Mouse (Mus musculus) midbrain, embryonic 14.5 days (tissue): ENCODE data around the gene Kcnn1. TPM values are rescaled to one million over a fixed set of nuclear protein-coding genes. Genes with fewer than 3 reads are reported as not detected.
A peak's percentile ranks its signal among the peaks of the same experiment; 100 is the strongest.

Source experiments
- ATAC-seq: fragments of 200-750 bp; cut with Nextera tagmentation; 2 replicates; pipeline ENCODE4 v1.8.0; 2017; ENCODE audit warnings: moderate number of reproducible peaks, moderate library complexity; ENCODE audit not compliant: low FRiP score, low TSS enrichment
- DNase-seq: peaks from one replicate; pipeline ENCODE4 v3.0.0-alpha.2; 2015
- H3K27ac ChIP-seq: fragments of 300-500 bp; sonication (generic); replicated peaks from 2 replicates; pipeline ENCODE4 v1.5.1; 2014; ENCODE audit warnings: mild to moderate bottlenecking, low read depth, low read length, moderate library complexity
- H3K27me3 ChIP-seq: fragments of 300-500 bp; sonication (generic); 2 replicates; pipeline ENCODE4 v1.6.1; 2014; ENCODE audit warnings: low read length, control low read depth, mixed read lengths; ENCODE audit not compliant: control insufficient read depth, insufficient read depth
- H3K36me3 ChIP-seq: fragments of 300-500 bp; sonication (generic); 2 replicates; pipeline ENCODE4 v1.6.1; 2014; ENCODE audit warnings: low read length, control low read depth; ENCODE audit not compliant: control insufficient read depth, insufficient read depth
- H3K4me1 ChIP-seq: fragments of 300-500 bp; sonication (generic); 2 replicates; pipeline ENCODE4 v1.6.1; 2014; ENCODE audit warnings: mild to moderate bottlenecking, antibody characterized with exemption, low read length, control low read depth; ENCODE audit not compliant: control insufficient read depth, insufficient read depth
- H3K4me2 ChIP-seq: fragments of 300-500 bp; sonication (generic); 2 replicates; pipeline ENCODE4 v1.6.1; 2014; ENCODE audit warnings: mild to moderate bottlenecking, low read length, moderate library complexity
- H3K4me3 ChIP-seq: fragments of 300-500 bp; sonication (generic); replicated peaks from 2 replicates; pipeline ENCODE4 v1.5.1; 2014; ENCODE audit warnings: low read depth, low read length
- H3K9ac ChIP-seq: fragments of 300-500 bp; sonication (generic); replicated peaks from 2 replicates; pipeline ENCODE4 v1.6.1; 2014; ENCODE audit warnings: mild to moderate bottlenecking, low read length, moderate library complexity
- H3K9me3 ChIP-seq: fragments of 300-500 bp; sonication (generic); 2 replicates; pipeline ENCODE4 v1.6.1; 2016; ENCODE audit warnings: low read length, control low read depth, mixed read lengths; ENCODE audit not compliant: control insufficient read depth
- WGBS: fragments of 180-500 bp; shearing (Covaris S2); extraction: QIAGEN DNeasy Blood & Tissue Kit; methylation state at CpG from one replicate; pipeline ENCODE4 v1.1.7; 2014; 5-methylcytosine and 5-hydroxymethylcytosine counted together
- polyA plus RNA-seq: library from polyadenylated mRNA; unstranded; fragments of >200 nt; fragmentation: Nextera tagmentation; extraction: Ambion mirVana; gene quantifications from 2 replicates; pipeline ENCODE4 v1.2.1, GENCODE M21; 2014

The Kcnn1 gene
- polyA plus RNA-seq: 13.3 and 16.0 TPM in 2 replicates

GRCm38 (mm10) chr8:70862824-70863641 lies at the start of gene Kcnn1:
Gene Kcnn1, minus strand, starts transcription at chr8:70863258.
- Histone ChIP-seq H3K4me2 (peak within 1 kb of the TSS; percentile 98), H3K4me1 (peaks cover 39% of the 10 kb centered on the region), H3K27ac (peak within 1 kb of the TSS; percentile 98), H3K36me3 (peaks cover 5% of the 10 kb centered on the region; the same call in 1 of the 2 replicates), H3K9ac (peak within 1 kb of the TSS; percentile 85), H3K9me3 (no peaks in the 10 kb centered on the region), H3K27me3 (no peaks in the 10 kb centered on the region), H3K4me3 (peak within 1 kb of the TSS; percentile 64)
- DNase-seq (peak; percentile 71), ATAC-seq (0 out of 2 replicates have a peak, but pooled peaks have one; percentile 0)
- under 1% methylated on average over 55 of the region's 55 CpGs for WGBS

- no peak for DNase-seq
- no peak for ATAC-seq
- 86% methylated on average over 5 of the region's 5 CpGs for WGBS
- Histone ChIP-seq H3K9me3 (no peaks in the 10 kb centered on the region), H3K27ac (no peak overlapping the region), H3K4me3 (no peak overlapping the region), H3K4me1 (peaks cover 5% of the 10 kb centered on the region), H3K4me2 (no peak overlapping the region), H3K36me3 (peaks cover 58% of the 10 kb centered on the region), H3K9ac (no peak overlapping the region), H3K27me3 (no peaks in the 10 kb centered on the region)
Observed at GRCm38 (mm10) chr8:70911596-70911995, 48.5 kb upstream of the Kcnn1 start.

- DNase-seq (no peak), ATAC-seq (no peak)
- no peaks in the 10 kb centered on the region for H3K27me3 ChIP-seq
- peaks cover 8% of the 10 kb centered on the region for H3K4me1 ChIP-seq
- no peak overlapping the region for H3K27ac ChIP-seq
- H3K9me3 ChIP-seq: no peaks in the 10 kb centered on the region
- WGBS: 91% methylated on average over 2 of the region's 2 CpGs
- no peak overlapping the region for H3K9ac ChIP-seq
- no peak overlapping the region for H3K4me2 ChIP-seq
- H3K4me3 ChIP-seq: no peak overlapping the region
- H3K36me3 ChIP-seq: peaks cover 17% of the 10 kb centered on the region
Observed at GRCm38 (mm10) chr8:70907518-70907917, 44.5 kb upstream of the Kcnn1 start.

GRCm38 (mm10) chr8:70905831-70906736 lies 43.0 kb upstream of the Kcnn1 start, which contains the start of gene Map1s:
Gene Map1s, plus strand, starts transcription at chr8:70905932.
- peak within 1 kb of the TSS; percentile 91 for H3K27ac ChIP-seq
- ATAC-seq (peak; percentile 95), DNase-seq (peak; percentile 97)
- H3K4me1 ChIP-seq: peaks cover 8% of the 10 kb centered on the region
- H3K9me3 ChIP-seq: no peaks in the 10 kb centered on the region
- peak within 1 kb of the TSS; percentile 89 for H3K9ac ChIP-seq
- H3K4me3 ChIP-seq: peak within 1 kb of the TSS; percentile 85
- H3K27me3 ChIP-seq: no peaks in the 10 kb centered on the region
- H3K36me3 ChIP-seq: peaks cover 4% of the 10 kb centered on the region
- H3K4me2 ChIP-seq: peak within 1 kb of the TSS; percentile 92
- WGBS: under 1% methylated on average over 86 of the region's 86 CpGs

- ATAC-seq: peak; percentile 59
- peak overlapping the region; percentile 91 for H3K27ac ChIP-seq
- no peaks in the 10 kb centered on the region for H3K36me3 ChIP-seq
- no peak for DNase-seq
- H3K4me2 ChIP-seq: peak overlapping the region; percentile 92
- no peaks in the 10 kb centered on the region for H3K27me3 ChIP-seq
- H3K4me1 ChIP-seq: peaks cover 8% of the 10 kb centered on the region
- H3K4me3 ChIP-seq: peak overlapping the region; percentile 85
- H3K9ac ChIP-seq: peak overlapping the region; percentile 89; the same call in 1 of the 2 replicates
- H3K9me3 ChIP-seq: no peaks in the 10 kb centered on the region
- 13% methylated on average over 8 of the region's 8 CpGs for WGBS
Observed at GRCm38 (mm10) chr8:70905463-70905830, 42.4 kb upstream of the Kcnn1 start.

GRCm38 (mm10) chr8:70904532-70904931 lies 41.5 kb upstream of the Kcnn1 start:
- H3K4me1 ChIP-seq: peaks cover 8% of the 10 kb centered on the region
- H3K9ac ChIP-seq: no peak overlapping the region
- DNase-seq: no peak
- no peaks in the 10 kb centered on the region for H3K36me3 ChIP-seq
- H3K9me3 ChIP-seq: no peaks in the 10 kb centered on the region
- H3K4me2 ChIP-seq: no peak overlapping the region
- ATAC-seq: no peak
- H3K27me3 ChIP-seq: no peaks in the 10 kb centered on the region
- no peak overlapping the region for H3K27ac ChIP-seq
- 78% methylated on average over 4 of the region's 4 CpGs for WGBS
- H3K4me3 ChIP-seq: no peak overlapping the region

GRCm38 (mm10) chr8:70903582-70903981 lies 40.5 kb upstream of the Kcnn1 start:
- H3K36me3 ChIP-seq: no peaks in the 10 kb centered on the region
- H3K9me3 ChIP-seq: no peaks in the 10 kb centered on the region

GRCm38 (mm10) chr8:70903112-70903511 lies 40.1 kb upstream of the Kcnn1 start:
- ATAC-seq: no peak
- no peaks in the 10 kb centered on the region for H3K9me3 ChIP-seq
- H3K4me1 ChIP-seq: peaks cover 8% of the 10 kb centered on the region
- no peak overlapping the region for H3K4me3 ChIP-seq
- H3K36me3 ChIP-seq: no peaks in the 10 kb centered on the region
- no peaks in the 10 kb centered on the region for H3K27me3 ChIP-seq
- DNase-seq: no peak
- no peak overlapping the region for H3K9ac ChIP-seq
- H3K4me2 ChIP-seq: no peak overlapping the region
- H3K27ac ChIP-seq: no peak overlapping the region
- 42% methylated on average over 4 of the region's 4 CpGs for WGBS

More at GRCm38 (mm10) chr8:70903582-70903981, 40.5 kb upstream of the Kcnn1 start:
- Histone ChIP-seq H3K27me3 (no peaks in the 10 kb centered on the region), H3K9ac (no peak overlapping the region), H3K4me3 (no peak overlapping the region), H3K4me1 (peaks cover 8% of the 10 kb centered on the region), H3K27ac (no peak overlapping the region), H3K4me2 (no peak overlapping the region)
- no peak for DNase-seq
- ATAC-seq: no peak
